Mouse (Mus musculus) urinary bladder, adult 2 months (tissue): ENCODE measurements around the gene Actn1. TPM values are rescaled to one million over a fixed set of nuclear protein-coding genes. Genes with fewer than 3 reads are reported as not detected.
A peak's percentile ranks its signal among the peaks of the same experiment; 100 is the strongest.

Experiments
- DNase-seq: peaks from one replicate; pipeline ENCODE4 v3.0.0; 2022; ENCODE audit warnings: low spot score
- polyA plus RNA-seq: library from polyadenylated mRNA; depleted of rRNA; stranded (reverse); fragments of >200 nt; gene quantifications from 2 replicates; pipeline ENCODE4 v1.2.3, GENCODE M21; 2012; rRNA removed

Gene Actn1
- polyA plus RNA-seq, 1 experiment: 435 TPM

GRCm38 (mm10) chr12:80136264-80136930, 123.8 kb downstream of the Actn1 start:
- DNase-seq: no peak

GRCm38 (mm10) chr12:80135173-80135572, 125.0 kb downstream of the Actn1 start:
- no peak for DNase-seq

- DNase-seq: no peak
These were observed 127.1 kb downstream of the Actn1 start for GRCm38 (mm10) chr12:80133011-80133545.

- peak; percentile 93 for DNase-seq
These were observed 127.7 kb downstream of the Actn1 start for GRCm38 (mm10) chr12:80132250-80133003.

GRCm38 (mm10) chr12:80131359-80132249, 128.6 kb downstream of the Actn1 start:
- no peak for DNase-seq

GRCm38 (mm10) chr12:80130558-80131358, 129.4 kb downstream of the Actn1 start:
- no peak for DNase-seq

GRCm38 (mm10) chr12:80129531-80129930, 130.6 kb downstream of the Actn1 start:
- no peak for DNase-seq

- DNase-seq: no peak
These were observed 132.9 kb downstream of the Actn1 start for GRCm38 (mm10) chr12:80127191-80127762.

- no peak for DNase-seq
These were observed 134.9 kb downstream of the Actn1 start for GRCm38 (mm10) chr12:80125316-80125715.

GRCm38 (mm10) chr12:80124756-80125155, 135.4 kb downstream of the Actn1 start:
- DNase-seq: no peak

- DNase-seq: no peak
These were observed 136.0 kb downstream of the Actn1 start for GRCm38 (mm10) chr12:80124211-80124610.

- no peak for DNase-seq
These were observed 136.9 kb downstream of the Actn1 start for GRCm38 (mm10) chr12:80123227-80123803.

GRCm38 (mm10) chr12:80121438-80121837, 138.7 kb downstream of the Actn1 start:
- no peak for DNase-seq

GRCm38 (mm10) chr12:80118588-80118987, 141.6 kb downstream of the Actn1 start:
- DNase-seq: no peak

Other genes starting within 250 kb of the Actn1 start
- 141 and 167 TPM in 2 replicates for gene Zfp36l1, start 147.4 kb downstream of the Actn1 start, polyA plus RNA-seq
- 21.2 and 23.9 TPM in 2 replicates for gene Dcaf5, start 176.2 kb upstream of the Actn1 start, polyA plus RNA-seq
- gene Exd2, start 202.7 kb upstream of the Actn1 start, polyA plus RNA-seq: 25.8 and 27.3 TPM in 2 replicates